Mouse (Mus musculus) kidney, adult 8-10 months (tissue): ENCODE measurements at regions not wholly inside any gene's neighbourhood (a gene's known extent, or its start where the extent isn't known, plus 50 kb on each side); places are given as distances from the start of the nearest gene placed in this dataset.
"Not testable (repeated sequence)": the region's sequence is repeated elsewhere in the genome, so short reads cannot be mapped to it uniquely, and the experiment has no call there.

Experiments used
- DNase-seq, 2 experiments: peaks; one replicate each; pipeline ENCODE4 v3.0.0; 2022

DNA sequence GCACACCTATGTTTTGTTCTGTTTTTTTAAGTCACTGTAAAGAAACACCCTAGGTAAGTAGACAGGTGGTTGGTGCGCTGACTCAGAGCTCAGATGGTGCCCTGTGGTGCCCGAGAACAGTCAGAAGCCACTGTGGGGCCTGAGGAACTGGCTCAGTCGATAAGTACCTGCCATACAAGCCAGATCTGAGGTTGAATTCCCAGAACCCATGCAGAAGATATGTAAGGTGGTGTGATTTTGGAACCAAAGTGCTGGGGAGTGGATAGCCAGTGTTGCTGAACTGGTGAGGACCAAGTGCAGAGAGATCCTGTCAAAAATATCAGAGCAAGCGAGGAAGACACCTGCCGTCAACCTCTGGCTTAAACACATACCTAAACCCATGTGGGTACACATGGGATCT is 65.4 kb downstream of the Chst1 start:
- DNase-seq, result no peak

DNA sequence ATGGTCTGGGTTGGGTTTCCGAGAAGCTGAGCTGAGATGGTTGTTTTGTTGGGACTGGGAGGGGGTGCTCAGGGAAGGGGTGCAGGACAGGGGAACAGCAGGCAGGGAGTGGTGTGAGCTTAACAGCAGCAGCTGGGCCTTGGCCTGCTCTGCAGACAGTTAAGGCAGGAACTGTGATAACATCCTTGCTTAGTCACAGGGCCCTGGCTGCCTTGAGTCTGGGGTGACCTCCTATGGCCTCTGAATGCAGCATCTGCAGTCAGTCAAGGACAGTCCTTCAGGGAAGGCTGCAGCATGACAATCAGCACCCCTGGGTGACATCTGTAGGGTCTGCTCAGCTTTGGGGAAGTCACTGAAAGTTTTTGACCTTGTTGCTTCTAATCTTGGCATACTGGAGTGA is 67.7 kb downstream of the Chst1 start:
- DNase-seq, result peak; percentile 14 to 21

DNA sequence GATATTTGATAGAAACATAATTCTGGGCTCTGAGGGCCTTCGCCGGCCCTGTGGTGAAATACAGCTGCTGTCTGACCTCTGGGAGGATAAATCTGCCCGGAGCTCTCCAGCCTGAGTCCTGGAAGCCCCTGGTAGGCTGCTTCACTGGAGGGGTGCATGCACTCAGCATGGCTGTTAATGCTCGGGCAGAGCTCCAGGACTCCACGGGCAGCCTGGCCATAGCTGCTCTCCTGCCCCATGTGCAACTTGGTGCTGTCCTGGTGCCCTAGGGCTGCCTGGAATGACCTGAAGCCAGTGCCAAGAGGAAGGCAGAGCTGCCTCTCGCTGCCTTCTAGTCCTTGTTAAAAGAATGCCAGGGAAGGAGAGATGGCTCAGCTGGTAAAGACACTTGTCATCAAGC is 68.2 kb downstream of the Chst1 start:
- DNase-seq, result peak in 1 of 2 experiments; percentile 11

DNA sequence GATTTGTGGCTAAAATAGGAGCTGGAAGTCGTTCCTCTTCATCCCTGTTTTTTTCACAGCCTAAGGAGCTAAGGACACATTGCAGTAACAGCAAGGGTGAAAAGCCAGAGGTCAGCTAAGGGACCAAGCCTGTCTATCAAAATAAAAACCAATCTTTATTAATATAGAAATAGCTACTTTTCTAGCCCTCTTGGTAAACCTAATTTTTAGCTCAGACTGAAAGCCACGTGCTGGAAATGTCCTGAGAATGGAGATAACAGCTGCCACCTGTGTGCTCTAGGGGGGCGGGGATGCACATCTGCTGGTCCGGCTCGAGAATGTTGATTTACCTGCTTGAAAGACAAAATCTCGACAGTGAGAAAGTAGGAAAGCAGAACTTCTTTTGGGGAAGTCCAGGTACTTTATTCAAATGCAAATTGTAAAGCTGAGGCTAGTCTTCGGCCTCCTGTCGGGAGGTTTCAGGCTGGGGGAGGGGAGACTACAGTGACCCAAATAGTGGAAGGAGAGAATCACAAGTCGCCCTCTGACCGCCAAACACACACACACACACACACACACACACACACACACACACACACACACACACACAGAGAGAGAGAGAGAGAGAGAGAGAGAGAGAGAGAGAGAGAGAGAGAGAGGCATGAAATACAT is 70.0 kb downstream of the Chst1 start:
- DNase-seq, result not testable (repeated sequence)

DNA sequence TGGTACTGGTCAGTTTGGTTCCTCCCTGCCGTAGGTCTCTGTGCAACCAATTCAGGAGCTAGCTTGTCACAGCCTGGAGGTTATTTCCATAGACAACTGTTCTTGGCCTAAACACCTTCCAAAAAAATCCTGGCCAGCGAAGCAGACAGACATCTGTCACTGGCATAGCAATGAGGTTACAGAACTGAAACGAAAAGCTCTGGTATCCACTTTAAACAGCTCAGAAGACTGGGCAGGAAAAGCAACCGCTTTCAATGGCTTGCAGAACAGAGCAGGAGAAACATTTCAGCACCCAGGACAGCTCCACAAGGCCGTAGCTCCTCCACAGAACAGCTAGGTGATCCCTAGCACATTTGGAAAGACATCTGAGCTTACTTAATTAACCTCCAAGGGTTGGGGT is 72.1 kb downstream of the Chst1 start:
- DNase-seq, result peak; percentile 11 to 49

DNA sequence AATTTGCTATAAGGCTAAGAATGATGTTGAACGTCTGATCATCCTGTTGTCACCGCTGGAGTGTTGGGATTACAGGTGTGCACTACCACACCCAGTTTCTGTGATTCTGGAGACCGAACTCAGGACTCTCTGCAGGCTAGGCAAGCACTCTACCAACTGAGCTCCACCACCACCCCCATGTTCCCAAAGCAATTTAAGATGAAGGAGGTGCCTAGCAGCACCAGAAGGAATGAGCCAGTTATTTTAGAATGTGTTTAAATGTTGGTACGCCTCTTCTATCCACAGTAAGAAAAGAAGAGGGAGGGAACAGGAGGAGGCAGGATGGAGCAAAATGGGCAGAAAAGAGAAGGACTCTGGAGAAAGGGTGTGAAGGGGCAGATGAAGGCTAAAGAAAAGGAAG is 72.6 kb downstream of the Chst1 start:
- no peak for DNase-seq

DNA sequence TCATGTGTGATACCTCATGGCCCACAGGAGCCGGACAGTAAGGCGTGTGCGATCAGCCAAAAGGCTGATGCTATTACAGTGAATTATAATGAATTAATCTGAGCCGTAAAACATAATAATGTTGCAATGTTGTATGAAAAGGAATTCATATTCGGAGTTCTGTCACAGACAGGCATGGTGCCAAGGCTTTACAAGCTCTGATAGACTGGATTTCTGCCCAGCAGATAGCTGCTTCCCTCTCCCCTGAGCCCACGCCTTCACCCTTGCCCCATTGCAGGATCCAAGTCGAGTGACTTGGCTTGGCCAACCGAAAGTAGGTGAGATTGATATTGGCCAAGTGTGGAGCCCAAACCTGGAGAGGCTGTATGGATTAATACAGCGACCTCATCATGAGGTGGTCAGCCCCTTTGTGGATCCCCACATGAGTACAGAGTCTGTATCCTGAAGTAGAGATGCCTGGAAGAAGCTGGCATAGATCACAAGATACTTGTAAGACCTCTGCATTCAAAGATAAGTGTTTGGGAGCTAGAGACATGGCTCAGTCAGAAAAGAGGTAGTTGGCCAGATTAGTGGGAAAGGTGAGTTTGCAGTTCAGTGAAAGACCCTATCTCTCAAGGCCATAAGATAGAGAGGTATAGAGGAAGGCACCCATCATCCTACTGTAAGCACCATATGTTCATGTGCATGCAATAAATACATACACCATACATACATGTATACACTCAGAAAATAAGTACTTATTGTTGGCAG is 73.7 kb downstream of the Chst1 start:
- no peak for DNase-seq

DNA sequence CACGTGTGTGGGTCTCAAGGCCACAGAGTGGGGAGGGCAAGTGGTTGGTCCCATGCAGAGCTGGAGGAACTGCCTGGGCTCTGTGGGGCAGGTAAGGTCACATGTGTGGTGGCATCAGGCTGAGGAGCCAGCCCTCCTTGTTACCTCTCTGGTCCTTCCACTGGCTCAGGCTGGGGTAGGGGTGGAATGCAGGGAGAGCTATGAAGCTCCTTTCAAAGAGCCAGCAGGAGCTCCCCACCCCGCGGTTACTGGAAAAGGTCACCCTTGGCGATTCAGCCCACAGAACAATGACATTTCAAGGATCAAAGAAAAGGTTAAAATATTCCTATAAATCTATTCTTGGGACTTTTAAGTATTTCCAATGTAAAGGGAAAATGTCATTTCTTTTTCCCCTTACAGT is 74.4 kb downstream of the Chst1 start:
- no peak for DNase-seq

DNA sequence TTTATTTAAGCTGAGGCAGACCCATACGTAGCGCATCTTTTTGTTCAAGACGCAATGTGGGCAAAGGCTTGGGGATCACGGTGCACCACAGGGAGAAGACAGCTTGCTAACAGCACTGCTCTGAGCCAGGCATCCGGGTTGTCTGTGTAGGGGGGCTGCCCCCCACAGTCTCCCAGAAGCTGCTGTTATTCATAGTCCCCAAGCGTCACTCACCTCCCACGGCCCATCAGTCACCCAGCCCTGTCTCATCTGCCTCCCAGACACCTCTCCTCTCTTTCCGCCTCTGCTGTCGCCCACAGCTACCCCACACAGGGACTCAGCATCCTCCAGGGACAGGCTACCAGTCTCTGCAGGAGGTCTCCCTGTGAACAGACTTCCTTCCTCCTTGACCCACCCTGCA is 75.7 kb downstream of the Chst1 start:
- no peak for DNase-seq

DNA sequence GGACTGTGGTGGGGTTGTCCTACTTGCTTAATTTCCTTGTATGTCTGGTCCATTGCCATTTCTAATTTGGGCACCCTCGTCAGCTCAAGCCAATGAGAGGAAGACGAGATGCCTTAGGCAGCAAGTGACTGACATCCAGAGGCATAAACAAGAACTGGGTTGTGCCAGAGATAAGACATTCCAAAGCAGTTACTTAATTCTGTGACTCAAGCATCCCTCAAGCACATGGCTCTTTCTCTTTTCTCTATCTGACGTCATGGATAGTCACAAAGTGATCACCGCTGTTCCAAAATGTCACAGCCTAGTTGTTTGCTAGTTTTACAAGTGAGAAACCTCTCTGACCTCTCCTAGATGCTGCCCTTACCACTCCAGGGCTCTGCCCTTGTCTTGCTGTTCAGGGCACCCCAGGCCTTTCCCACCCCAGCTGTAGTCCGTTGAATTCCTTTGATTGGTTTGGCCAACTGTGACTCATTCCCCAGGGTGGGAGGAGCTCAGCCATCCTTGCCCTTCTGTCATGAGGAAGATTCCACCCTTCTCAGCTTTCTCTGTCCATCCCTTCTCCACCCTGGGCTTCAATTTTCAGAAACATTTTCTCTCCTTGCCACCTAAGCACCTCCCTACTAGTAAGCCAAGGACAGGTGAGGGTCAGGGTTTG is 78.9 kb downstream of the Chst1 start:
- no peak for DNase-seq

DNA sequence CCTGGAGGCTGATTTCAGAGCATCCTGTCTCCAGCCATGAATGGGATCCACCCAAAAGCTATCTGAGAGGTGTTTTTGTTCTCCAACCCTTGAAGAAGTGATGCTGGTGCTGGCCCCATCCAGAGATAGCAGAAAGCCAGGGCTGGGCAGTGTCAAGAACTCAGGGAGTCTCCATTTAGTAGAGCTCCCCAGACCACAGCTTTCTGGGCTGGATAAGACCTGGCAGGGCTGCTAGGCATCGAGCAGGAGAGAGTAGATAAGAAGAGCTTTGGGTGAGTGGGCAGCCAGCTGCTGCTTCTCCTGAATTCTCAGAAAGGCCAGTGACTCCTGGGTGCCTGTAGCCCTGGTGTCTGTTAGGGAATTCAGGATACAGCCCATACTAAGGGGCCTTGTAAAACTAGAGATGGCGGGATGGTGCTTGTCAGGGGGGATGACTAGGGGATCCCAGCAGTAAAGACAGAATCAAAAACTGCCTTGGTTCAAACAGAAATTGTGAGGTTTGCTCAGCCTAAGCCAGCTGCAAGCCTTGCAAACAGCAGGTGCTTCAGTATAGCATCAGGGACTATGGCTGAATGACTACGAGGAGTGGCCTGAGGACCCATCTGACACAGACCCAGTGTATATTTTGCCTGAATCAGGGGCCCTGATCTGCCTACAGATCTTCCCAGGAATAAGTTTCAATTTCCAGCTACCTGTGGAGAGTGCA is 79.6 kb downstream of the Chst1 start:
- no peak for DNase-seq

DNA sequence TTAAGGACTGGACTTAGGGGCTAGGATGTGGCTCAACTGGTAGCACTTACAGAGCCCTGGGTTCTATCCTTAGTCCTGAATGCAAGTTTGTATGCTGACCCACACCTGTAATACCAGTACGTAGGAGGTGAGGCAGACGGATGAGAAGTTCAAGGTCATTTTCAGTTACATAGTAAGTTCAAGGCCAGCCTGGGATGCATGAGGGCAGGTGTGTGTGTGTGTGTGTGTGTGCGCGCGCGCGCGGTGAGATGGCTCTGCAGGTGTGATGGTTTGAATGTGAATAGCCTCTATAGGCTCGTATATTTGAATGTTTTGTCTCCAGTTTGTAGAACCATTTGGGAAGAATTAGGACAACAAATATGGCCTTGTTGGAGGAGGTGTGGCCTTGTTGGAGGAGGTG is 82.7 kb downstream of the Chst1 start:
- DNase-seq, result no peak

DNA sequence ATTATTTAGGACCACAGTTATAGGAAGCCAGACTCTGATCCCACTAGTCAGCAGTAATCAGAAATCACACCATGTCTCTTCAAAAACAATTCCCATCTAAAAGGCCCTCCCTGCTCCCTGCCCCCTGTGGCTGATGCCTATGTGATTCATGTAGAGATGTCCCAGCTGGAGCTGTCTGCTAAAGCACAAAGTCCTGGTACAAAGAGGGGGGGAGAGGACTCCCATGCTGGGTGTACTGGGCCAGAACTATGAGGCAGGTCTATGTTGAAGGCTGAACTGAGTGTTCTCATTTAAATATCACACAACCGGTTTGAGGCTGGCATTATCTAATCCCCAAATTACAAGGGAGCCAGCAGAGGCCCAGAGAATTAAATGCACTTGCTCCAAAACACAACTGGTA is 88.2 kb downstream of the Chst1 start:
- DNase-seq, result no peak

DNA sequence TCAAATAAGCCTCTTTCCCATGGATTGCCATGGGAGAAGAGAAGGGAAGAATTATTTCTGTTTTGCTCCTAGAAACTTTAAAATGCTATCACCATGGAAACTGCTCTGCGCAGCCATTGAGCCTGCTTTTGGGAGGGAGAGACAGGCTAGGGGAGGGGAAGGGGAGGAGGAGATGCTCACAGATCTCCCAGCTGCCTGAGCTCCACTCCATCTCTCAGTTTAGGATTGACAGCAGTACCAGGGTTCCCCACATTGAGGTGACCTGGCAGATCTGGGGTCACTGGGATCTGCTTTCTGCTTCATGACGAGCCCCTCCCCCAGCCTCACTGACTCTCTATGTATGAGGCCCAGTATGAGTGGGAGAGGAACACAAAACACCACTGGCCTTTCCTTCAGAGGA is 89.7 kb downstream of the Chst1 start:
- DNase-seq, result no peak

DNA sequence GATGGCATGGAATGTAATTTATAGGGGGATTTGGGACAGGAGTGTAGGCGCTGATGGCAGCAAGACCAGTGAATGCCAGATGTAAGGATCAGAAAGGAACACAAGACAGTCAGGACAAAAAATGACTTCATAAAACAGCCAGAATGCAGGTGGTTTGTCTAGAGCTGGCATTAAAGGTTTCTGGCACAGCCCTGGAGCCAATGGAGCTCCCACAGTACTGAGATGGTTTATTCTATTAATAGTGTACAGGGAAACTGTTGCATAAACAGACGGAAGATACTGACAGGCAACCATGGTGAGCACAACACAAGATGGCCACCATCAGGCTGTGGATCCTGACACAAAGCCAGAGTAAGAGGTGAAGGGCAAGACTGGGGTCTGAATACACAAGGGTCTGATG is 90.8 kb downstream of the Chst1 start:
- no peak for DNase-seq

DNA sequence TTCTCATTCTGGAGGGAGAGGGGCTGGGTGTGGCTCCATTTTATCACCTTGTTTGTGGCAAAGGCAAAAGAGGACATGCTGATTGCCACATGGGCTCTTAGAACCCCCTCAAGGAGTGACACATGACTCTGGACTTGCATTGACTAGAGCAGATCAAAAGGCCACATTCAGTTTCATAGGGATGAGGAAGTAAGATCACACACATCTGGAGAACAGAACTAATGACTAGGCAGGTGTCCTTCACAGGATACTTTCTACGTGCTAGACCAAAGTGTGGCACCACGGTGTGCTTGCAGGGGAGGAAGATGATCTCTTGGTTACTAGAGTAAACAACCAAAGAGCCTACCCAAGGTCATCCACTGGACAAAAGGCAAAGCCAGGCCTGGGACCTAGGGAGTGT is 91.9 kb downstream of the Chst1 start:
- DNase-seq, result no peak

DNA sequence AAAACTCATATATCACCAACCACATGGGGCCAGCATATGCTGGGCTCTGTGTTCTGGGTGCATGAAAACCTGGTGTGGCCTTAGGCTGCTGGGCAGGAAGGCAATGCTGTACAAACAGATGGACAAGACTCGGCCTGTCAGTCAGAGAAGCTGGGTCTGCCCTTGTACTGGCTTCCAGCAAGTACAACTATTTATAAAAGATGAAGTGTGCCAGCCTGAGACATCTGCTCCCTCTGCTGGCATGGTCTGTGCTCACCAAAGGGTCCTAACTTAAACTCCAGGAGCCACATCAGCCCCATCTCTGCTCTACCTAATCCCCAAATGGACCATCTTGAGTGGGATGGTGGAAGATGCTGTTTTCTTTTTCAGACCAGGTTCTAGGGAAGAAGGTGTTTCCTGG is 93.1 kb downstream of the Chst1 start:
- DNase-seq, result no peak

DNA sequence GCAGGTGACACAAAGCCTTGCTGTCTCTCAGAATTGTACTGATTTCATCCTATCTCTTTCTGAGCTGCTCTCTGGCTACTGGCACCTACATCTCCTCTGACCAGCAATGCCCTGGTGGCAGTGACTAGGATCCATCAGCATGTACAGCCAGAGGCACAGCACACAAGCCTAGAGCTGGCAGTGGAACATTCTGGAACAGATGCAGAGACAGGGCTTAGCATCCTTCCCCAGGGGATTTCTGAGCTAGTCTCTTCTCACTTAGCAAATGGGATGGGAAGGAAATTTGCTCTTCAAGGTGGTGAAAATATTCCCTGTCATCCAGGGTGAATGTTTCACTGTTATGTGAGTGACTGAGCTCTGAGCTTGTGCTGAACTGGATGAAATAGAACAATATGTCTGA is 93.5 kb downstream of the Chst1 start:
- no peak for DNase-seq

DNA sequence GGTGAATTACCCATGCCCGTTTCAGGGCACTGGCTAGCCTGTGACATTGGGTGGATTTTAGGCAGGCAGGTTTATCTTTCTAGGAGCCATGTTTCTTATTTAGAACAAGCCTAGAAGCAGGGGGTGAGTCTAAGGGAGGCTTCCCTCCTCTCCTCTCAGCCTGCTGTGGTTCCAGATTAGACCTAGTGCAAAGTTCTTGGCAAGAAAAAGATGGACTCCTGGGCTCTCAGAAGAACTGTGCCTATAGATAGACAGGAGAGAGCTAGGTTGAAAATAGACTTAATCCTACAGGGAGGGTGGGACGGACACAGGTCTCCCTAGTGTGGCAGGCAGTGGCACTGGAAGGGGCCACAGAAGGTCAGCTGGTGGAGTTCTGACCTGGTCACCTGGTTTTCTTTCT is 95.3 kb downstream of the Chst1 start:
- no peak for DNase-seq

DNA sequence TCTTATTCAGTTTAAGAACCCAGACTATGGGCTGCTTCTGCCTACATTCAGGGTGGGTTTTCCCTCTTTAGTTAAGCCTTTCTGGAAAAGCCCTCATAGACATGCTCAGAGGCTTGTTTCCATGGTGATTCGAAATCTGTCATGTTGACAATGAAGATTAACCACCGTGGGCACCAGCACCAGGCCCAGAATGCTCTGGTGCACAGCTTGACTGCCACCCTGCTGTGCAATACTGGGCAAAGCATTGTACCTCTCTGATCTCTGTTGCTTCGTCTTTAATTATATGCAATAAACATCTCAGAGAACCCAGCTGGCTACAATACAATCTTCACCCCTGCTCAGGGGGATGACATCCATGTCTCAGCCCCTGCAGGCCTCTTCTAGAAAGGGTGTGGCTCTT is 96.4 kb downstream of the Chst1 start:
- no peak for DNase-seq

DNA sequence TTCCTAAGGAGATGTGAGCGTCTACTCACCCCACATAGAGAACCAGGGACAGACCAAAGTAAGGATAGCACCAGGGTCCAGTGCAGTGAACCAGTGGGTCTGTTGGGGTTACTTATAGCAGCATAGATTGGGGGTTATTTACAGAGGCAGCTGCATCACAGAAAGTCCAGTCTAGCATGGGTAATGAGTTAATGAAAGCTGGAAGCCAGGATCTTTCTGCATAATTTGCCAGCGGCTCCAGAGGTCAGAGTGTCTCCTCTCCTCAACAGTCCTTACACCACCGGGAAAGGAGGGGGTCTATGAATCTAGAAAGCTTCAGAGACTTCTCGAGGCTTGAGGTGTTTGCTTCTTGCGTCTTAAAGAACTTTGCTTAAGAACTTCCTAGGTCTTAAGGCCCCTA is 98.2 kb downstream of the Chst1 start:
- no peak for DNase-seq

DNA sequence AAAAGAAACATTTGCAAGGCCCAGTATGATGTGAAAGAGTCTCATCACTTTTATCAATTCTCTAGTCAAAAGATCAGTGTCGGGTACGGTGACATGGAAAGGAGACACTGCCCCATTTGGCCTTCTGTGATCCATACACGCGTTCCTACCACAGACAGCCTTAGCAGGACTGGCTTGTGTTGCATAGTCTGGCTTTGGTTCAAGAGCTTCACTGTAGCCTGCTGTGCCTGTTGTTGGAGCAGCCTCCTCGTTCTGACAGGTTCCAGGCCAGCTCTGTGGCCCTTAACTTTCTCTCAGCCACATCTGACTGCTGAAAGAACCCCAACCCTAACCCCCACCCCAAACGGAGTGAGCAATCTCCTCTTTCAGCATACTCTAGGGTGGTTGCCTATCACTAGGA is 99.9 kb downstream of the Chst1 start:
- no peak for DNase-seq

DNA sequence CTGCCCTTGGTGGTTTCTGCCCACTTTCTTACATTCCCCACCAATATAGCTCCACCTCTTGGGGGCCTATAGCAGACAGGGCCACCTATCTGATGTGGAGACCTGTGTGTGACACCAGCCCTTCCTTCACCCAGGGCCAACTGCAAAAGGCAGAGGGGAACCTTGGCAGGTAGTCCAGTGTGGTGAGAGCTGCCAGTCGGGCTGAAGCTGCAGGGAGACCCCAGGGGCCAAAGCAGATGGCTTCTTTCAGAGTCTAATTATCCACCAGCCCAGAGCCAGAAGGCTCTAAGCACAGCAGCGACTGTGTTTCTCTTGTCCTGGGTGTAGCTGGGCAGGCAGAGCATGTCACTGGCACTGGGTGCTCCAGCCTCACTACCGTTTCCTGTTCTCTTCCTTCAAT is 104.5 kb downstream of the Chst1 start:
- DNase-seq, result no peak

DNA sequence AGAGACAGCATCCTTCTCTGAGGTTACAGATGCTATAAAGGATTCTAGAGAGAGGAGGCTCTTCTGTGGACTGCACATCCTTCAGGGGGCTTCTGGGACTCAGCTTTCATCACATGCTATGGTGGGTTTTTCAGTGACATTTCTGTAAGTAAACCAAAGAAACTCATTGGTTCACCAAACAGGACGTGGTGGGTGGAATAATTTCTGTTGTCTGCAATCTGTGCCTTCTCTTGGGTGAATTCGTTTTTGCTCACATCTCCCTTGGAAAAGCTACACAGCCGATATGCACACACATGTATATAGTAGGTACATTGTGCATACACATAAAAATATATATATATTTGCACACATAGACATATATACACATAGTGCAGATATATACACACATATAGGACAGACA is 110.2 kb downstream of the Chst1 start:
- no peak for DNase-seq
